Mouse (Mus musculus) CD8-positive naive resting alpha-beta T cell, adult 2 months (primary cell): ENCODE measurements around the gene Sbf1.

Source experiments
- DNase-seq, 2 experiments: peaks; one replicate each; pipeline ENCODE4 v3.0.0; 2022; ENCODE audit warnings: low read depth in 2 of 2, low spot score in 2 of 2

Gene Sbf1

GRCm38 (mm10) chr15:89322670-89323522 is 7.8 kb upstream of the Sbf1 start, which contains the start of gene Adm2:
Gene Adm2 (plus strand): TSS chr15:89322720.
- no peak for DNase-seq

- no peak for DNase-seq
Measured at GRCm38 (mm10) chr15:89321264-89321663, 6.2 kb upstream of the Sbf1 start.

GRCm38 (mm10) chr15:89316146-89316545 is 1.0 kb upstream of the Sbf1 start:
- peak in 1 of 2 experiments; percentile 28 for DNase-seq

GRCm38 (mm10) chr15:89314511-89315189 is 461 bp downstream of the Sbf1 start:
- DNase-seq, result no peak

- DNase-seq, result no peak
Measured at GRCm38 (mm10) chr15:89314107-89314506, 1.0 kb downstream of the Sbf1 start.

GRCm38 (mm10) chr15:89313359-89313758 is 1.8 kb downstream of the Sbf1 start:
- DNase-seq, result no peak

GRCm38 (mm10) chr15:89309962-89310498 is 5.1 kb downstream of the Sbf1 start:
- peak; percentile 69 to 79 for DNase-seq

- DNase-seq, result no peak
Measured at GRCm38 (mm10) chr15:89308406-89309139, 6.5 kb downstream of the Sbf1 start.

GRCm38 (mm10) chr15:89307461-89307860 is 7.7 kb downstream of the Sbf1 start:
- DNase-seq, result no peak

GRCm38 (mm10) chr15:89305966-89306365 is 9.1 kb downstream of the Sbf1 start:
- DNase-seq, result no peak

- DNase-seq, result no peak
Measured at GRCm38 (mm10) chr15:89300600-89300999, 14.5 kb downstream of the Sbf1 start.

GRCm38 (mm10) chr15:89300180-89300579 is 14.9 kb downstream of the Sbf1 start:
- no peak for DNase-seq

GRCm38 (mm10) chr15:89297695-89298094 is 17.4 kb downstream of the Sbf1 start:
- DNase-seq, result no peak

GRCm38 (mm10) chr15:89296465-89296864 is 18.6 kb downstream of the Sbf1 start:
- no peak for DNase-seq

GRCm38 (mm10) chr15:89295580-89296165 is 19.4 kb downstream of the Sbf1 start:
- DNase-seq, result no peak

- DNase-seq, result no peak
Measured at GRCm38 (mm10) chr15:89293778-89294177, 21.3 kb downstream of the Sbf1 start.

- no peak for DNase-seq
Measured at GRCm38 (mm10) chr15:89292795-89293194, 22.3 kb downstream of the Sbf1 start.

- DNase-seq, result no peak
Measured at GRCm38 (mm10) chr15:89291521-89291920, 23.6 kb downstream of the Sbf1 start.

- no peak for DNase-seq
Measured at GRCm38 (mm10) chr15:89289455-89289854, 25.7 kb downstream of the Sbf1 start.

- no peak for DNase-seq
Measured at GRCm38 (mm10) chr15:89288227-89288767, 26.8 kb downstream of the Sbf1 start.

- DNase-seq, result no peak
Measured at GRCm38 (mm10) chr15:89286582-89286981, 28.5 kb downstream of the Sbf1 start.
